Mouse (Mus musculus): ENCODE results near the gene Nfam1.

Gene Nfam1

DNA sequence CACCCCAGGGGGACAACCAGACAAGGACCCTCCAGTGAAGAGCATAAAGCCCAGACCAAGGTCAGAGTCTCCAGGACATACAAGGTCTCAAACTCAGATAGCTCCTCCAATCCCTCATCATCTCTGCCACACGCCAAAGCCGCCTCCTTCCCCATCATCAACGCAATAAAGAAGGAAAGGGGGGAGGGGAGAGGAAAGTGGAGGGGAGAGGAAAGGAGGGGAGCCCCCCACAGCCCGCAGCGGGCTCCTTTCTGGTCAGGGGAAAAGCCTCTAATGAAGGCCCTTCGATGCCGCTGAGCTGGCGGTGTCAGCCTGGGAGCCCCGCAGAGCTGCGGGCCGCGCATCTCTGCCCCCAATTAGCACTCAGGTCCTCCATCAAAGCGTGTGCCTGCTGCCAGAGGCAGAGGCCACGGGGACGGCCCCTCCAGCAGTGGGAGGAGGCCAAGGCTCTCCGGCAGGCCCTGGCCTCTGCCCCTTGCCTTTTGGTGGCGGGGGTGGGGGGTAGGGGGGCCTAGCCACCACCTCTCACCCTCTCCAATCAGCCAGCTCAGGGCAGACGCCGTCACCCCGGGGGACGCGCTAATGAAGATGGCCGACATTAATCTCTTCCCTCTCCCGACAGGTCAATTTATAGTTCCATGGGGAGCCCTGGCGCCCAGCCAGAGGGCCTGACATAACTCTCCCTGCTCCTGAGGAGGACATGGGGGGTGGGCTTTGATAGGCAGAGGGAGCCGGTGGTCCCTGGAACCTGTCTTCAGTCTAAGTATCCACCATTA, 72.1 kb downstream of the Nfam1 start:
- in situ Hi-C loops (cut with MboI, MseI): no loop called here

DNA sequence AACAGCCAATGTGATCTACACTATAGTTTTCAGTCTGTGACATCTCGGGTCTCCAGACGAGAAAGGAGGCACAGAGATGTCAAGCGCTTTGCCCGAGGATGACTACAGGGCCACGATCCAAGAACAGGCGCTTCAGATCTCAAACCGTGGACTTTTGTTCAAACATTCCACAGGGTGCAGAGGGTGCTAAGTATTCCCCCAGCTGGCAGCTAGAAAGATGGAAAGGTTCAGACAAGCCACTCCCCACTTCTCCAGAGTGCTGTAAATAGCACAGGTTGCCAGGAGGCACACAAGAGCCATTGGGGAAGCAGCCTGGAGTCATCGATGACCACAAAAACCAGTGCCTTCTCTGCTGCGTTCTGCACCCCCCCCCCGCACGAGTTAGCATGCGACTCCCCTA, 74.0 kb downstream of the Nfam1 start:
- in situ Hi-C loops (cut with MboI, MseI): no loop called here

DNA sequence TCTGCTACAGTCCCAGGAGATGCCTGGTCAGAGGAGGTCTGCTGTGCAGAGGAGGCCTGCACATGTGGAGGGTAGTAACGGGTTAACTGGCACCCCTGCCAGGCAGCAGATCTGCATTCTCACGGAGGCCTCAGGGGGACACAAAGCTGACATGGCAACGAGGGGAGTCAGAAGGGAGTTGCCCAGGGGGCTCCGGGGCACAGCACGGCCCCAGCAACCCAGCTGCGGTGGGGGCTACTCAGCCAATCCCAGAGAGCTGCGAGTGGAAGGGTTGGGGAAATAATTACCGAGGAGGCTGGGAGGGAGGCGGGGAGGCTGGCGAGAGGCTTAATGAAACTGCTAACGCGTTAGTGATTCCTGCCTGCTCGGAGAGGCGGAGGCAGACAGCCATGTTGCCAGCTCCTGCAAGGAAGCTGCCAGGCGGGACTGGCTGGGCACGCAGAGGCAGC, 74.8 kb downstream of the Nfam1 start:
- in situ Hi-C loops (cut with MboI, MseI): no loop called here

DNA sequence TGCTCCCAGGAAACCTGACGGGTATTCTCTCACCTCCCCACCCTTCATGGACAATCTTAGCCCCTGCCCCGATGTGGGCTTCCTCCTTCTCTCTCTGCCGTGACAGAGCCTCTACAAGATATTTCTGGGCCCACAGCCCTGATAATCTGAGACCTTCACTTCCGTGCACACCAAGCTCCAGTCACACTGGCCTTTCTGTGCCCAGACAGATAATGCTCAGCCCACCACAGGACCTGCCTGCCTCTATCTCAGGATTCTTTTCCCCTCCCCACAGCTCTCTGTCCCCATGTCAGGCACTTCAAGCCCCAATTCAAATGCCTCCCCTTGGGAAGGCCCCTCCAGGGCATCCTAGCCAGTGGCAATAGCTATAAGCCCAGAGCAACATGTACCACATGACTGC, 76.4 kb downstream of the Nfam1 start:
- in situ Hi-C loops (cut with MboI, MseI): no loop called here

DNA sequence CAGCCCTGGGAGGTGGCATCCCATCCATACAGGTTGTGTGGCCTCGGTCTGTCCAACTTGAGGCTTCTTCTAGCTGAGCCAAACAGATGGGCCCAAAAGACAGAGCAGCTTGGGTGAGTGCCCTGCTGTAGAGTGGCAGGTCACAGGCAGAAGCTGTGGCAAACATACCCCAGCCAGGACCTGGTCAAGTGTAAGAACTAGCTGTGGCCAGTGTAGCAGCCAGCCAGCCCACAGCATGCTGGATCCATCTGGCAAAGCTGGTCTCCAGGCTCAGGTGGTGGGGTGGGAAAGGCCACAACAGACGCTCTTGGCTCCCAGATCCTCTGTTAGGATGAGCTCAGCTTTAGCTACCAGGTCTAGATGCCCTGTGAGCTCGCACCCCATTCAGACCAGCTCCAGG, 76.8 kb downstream of the Nfam1 start:
- in situ Hi-C loops (cut with MboI, MseI): no loop called here

DNA sequence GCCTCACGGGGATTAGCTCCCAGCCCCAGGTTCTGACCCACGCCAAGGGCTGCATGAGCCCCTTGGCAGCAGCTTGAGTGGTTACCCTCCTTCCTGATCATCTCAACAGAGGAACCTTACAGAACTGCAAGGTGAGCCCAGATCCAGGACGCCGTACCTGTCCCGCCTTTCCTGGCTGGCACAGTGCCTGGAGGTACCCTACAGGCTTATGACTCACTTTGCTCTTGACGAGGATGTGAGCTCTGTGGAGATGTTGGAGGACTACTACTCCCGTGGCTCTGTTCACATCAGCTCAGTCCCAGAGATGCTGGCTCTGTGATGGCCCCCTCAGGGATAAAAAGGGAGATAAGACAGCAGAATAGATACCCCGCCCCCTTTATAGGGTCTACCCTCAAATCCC, 77.8 kb downstream of the Nfam1 start:
- in situ Hi-C loops (cut with MboI, MseI): no loop called here

DNA sequence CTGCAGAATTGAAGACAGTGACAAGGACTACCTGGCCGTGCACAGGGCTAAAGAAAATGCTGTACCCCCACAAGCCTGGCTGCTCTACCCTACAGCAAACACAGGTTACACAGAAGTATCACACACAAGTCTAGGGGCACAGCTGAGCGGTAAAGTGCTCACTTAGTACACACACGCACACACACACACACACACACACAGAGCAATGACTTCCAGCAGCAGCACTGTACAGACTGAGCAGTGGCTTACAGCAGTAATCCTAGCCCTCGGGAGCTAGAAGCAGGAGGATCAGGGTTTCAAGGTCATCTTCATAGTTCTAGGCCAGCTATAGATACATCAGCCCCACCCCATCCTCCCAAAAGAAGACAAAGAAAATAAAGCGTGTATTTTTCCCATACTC, 79.1 kb downstream of the Nfam1 start:
- in situ Hi-C loops (cut with MboI, MseI): no loop called here

DNA sequence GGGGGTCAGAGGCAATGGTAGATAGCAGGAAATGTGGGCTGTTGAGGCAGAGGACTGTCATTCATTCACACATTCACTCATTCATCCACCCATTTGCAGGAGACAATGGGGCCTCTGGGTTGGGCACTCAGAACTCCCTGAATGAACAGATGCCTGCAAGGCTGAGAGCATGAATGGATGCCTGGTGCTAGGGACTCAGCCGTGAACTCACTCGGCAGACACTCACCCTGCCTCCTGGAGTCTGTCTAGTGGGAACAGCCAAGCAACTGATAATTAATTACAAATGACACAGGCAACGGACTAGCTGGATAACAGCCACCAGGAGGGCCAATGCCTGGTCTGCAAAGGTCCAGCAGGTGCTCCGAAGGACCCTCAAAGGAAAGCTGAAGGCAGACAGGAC, 80.0 kb downstream of the Nfam1 start:
- in situ Hi-C loops (cut with MboI, MseI): no loop called here

DNA sequence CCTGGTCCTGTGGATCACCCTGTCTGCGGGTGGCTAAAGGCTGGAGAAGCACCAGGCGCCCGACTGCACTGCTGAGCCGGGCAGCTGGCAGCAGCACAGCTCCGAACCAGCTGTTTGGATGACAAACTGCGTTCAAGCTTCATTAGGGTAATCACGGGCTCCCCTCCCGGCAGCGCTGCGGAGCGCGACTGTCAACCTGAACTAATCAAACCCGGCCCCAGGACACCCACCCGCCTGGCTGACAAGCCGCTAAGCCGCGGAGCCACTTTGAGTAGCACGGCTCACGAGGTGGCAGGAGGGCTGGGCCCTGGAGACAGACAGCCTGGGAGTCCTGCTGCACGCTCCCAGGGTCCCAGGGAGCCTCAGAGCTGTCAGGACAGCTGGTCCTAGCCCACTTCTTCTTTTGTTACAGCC, 80.8 kb downstream of the Nfam1 start:
- in situ Hi-C loops (cut with MboI, MseI): no loop called here

DNA sequence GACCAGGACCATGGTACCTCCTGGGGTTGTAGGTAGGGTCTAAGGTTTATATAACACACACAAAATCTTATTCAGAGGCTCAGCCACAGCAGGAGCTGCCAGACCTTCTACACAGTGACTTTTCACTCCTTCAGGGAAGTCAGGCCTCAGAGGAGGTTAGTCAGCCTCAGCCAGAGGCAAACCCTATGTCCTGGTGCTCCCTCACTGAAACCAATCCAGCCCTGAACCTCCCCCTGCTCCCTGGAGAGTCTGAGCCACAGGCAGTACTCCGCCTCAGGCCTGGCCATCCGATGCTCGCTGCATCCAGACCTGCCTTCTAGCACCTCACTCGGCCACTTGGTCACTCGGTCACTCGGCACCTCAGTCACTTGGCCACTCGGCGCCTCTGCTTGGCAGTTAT, 82.9 kb downstream of the Nfam1 start:
- in situ Hi-C loops (cut with MboI, MseI): no loop called here

DNA sequence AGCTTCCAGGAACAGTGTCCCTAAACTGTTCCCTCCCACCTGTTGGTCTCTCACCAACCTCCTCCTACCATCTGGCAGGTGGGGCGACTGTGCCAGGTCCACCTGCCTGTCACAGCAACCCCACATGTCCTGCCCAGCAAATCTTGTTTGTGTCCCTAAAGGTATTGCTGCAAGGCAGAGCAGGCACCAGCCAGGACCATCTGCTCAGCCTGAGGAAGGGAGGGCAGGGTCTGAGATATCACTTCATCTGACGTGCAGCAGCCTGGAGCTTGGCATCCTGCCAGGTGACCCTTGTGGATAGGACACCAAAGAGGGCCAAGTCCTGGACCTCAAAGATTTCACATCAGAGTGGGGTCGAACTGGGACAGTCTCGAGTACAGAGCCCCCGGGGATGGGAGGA, 85.7 kb downstream of the Nfam1 start:
- in situ Hi-C loops (cut with MboI, MseI): no loop called here

DNA sequence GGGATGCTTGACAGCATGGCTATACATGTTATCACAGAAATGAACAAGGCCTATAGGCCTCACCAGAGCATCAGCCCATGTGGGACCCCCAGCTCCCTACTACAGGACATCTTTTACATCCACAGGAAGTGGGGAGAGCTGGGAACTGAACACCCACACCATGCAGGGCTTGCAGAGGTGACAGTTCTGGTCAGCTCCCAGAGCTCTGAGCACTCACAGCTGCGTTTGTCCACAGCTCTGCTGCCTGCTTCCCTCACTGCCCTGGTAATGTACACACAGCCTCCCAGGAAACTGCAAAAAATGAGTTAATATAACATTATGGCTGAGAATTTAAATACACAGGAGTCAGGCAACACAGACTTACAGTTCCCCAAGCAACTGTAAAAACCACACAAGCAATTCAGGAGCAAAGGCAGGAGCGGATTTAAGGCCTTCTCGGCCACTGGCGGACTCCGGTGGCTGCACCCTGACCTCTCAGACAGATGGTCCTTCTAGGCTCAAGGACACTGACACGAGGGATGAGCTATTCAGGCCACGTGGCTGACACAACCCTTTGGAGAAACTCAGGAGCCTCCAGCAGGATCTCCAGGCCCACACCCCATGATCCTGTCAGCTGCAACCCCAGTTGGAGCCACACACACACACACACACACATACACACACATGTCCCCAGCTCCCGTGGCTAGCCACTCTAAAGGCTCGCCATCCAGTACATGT, 88.5 kb downstream of the Nfam1 start:
- in situ Hi-C loops (cut with MboI, MseI): loop anchor here (5.0 kb wide), 1 partner anchor 838 kb away; no protein-coding TSS in a partner anchor

Data from T-helper 1 cell (primary cell).